Mouse (Mus musculus): ENCODE results near the gene Nat9. TPM values are rescaled to one million over a fixed set of nuclear protein-coding genes. Genes with fewer than 3 reads are reported as not detected.
A peak's percentile ranks its signal among the peaks of the same experiment; 100 is the strongest.

Nat9 gene
- polyA plus RNA-seq, 2 experiments = 7.7 to 8.2 TPM

- Histone ChIP-seq H3K27me3 (ENCODE audit: control insufficient read depth, insufficient read depth, low read length) (no peaks in the 10 kb centered on the region), H3K36me3 (replicated peaks; ENCODE audit: control insufficient read depth, insufficient read depth, low read depth) (no peaks in the 10 kb centered on the region), H3K9ac (replicated peaks) (no peak overlapping the region), H3K4me3 (ENCODE audit: insufficient read depth in 1 of 2, low read depth in 2 of 2, low read length in 2 of 2) (no peak overlapping the region), H3K27ac (no peak overlapping the region), H3K9me3 (ENCODE audit: control insufficient read depth, low read length) (no peaks in the 10 kb centered on the region), H3K4me2 (ENCODE audit: low read depth) (no peak overlapping the region), H3K4me1 (replicated peaks; ENCODE audit: control insufficient read depth in 2 of 2, insufficient read depth in 2 of 2, low read length in 1 of 2) (no peaks in the 10 kb centered on the region)
- TF ChIP-seq EP300 (IDR thresholded peaks at IDR 0.05; ENCODE audit: low read depth) (no peak), CTCF (IDR thresholded peaks at IDR 0.05; ENCODE audit: low read depth) (no peak)
- 84% methylated on average over 9 of the region's 9 CpGs for WGBS (ENCODE audit: insufficient replicate concordance)
- no peak for ATAC-seq (ENCODE audit: insufficient read depth)
- no peak for DNase-seq (ENCODE audit: low read depth in 3 of 3, low spot score in 3 of 3)
These were observed 15.1 kb upstream of the Nat9 start for GRCm38 (mm10) chr11:115202756-115203155.

GRCm38 (mm10) chr11:115202316-115202715 is 14.7 kb upstream of the Nat9 start:
- no peak overlapping the region for H3K27ac ChIP-seq
- ATAC-seq (ENCODE audit: insufficient read depth) (peak; percentile 57; the same call in 1 of the 2 replicates), DNase-seq (ENCODE audit: low read depth in 3 of 3, low spot score in 3 of 3) (no peak)
- no peaks in the 10 kb centered on the region for H3K36me3 ChIP-seq (replicated peaks; ENCODE audit: control insufficient read depth, insufficient read depth, low read depth)
- 19% methylated on average over 12 of the region's 12 CpGs for WGBS (ENCODE audit: insufficient replicate concordance)
- H3K4me1 ChIP-seq (replicated peaks; ENCODE audit: control insufficient read depth in 2 of 2, insufficient read depth in 2 of 2, low read length in 1 of 2) = no peaks in the 10 kb centered on the region
- H3K9ac ChIP-seq (replicated peaks) = no peak overlapping the region
- H3K4me3 ChIP-seq (ENCODE audit: insufficient read depth in 1 of 2, low read depth in 2 of 2, low read length in 2 of 2) = no peak overlapping the region
- TF ChIP-seq CTCF (IDR thresholded peaks at IDR 0.05; ENCODE audit: low read depth) (peak; percentile 93), EP300 (IDR thresholded peaks at IDR 0.05; ENCODE audit: low read depth) (no peak)
- no peaks in the 10 kb centered on the region for H3K27me3 ChIP-seq (ENCODE audit: control insufficient read depth, insufficient read depth, low read length)
- no peak overlapping the region for H3K4me2 ChIP-seq (ENCODE audit: low read depth)
- H3K9me3 ChIP-seq (ENCODE audit: control insufficient read depth, low read length) = no peaks in the 10 kb centered on the region

GRCm38 (mm10) chr11:115200520-115200919 is 12.9 kb upstream of the Nat9 start:
- WGBS (ENCODE audit: insufficient replicate concordance) = 69% methylated on average over 4 of the region's 4 CpGs
- ATAC-seq (ENCODE audit: insufficient read depth) (no peak), DNase-seq (ENCODE audit: low read depth in 3 of 3, low spot score in 3 of 3) (no peak)
- Histone ChIP-seq H3K9me3 (ENCODE audit: control insufficient read depth, low read length) (no peaks in the 10 kb centered on the region), H3K27me3 (ENCODE audit: control insufficient read depth, insufficient read depth, low read length) (no peaks in the 10 kb centered on the region), H3K4me3 (ENCODE audit: insufficient read depth in 1 of 2, low read depth in 2 of 2, low read length in 2 of 2) (no peak overlapping the region), H3K36me3 (replicated peaks; ENCODE audit: control insufficient read depth, insufficient read depth, low read depth) (no peaks in the 10 kb centered on the region), H3K4me1 (replicated peaks; ENCODE audit: control insufficient read depth in 2 of 2, insufficient read depth in 2 of 2, low read length in 1 of 2) (peaks cover 5 to 10% of the 10 kb centered on the region in 2 experiments), H3K4me2 (ENCODE audit: low read depth) (no peak overlapping the region), H3K27ac (no peak overlapping the region), H3K9ac (replicated peaks) (no peak overlapping the region)
- no peak for TF ChIP-seq CTCF (IDR thresholded peaks at IDR 0.05; ENCODE audit: low read depth)
- no peak for TF ChIP-seq EP300 (IDR thresholded peaks at IDR 0.05; ENCODE audit: low read depth)

GRCm38 (mm10) chr11:115198932-115199384 is 11.3 kb upstream of the Nat9 start:
- Histone ChIP-seq H3K4me1 (replicated peaks; ENCODE audit: control insufficient read depth in 2 of 2, insufficient read depth in 2 of 2, low read length in 1 of 2) (peaks cover 14 to 23% of the 10 kb centered on the region in 2 experiments), H3K4me2 (ENCODE audit: low read depth) (no peak overlapping the region), H3K9me3 (ENCODE audit: control insufficient read depth, low read length) (no peaks in the 10 kb centered on the region), H3K27me3 (ENCODE audit: control insufficient read depth, insufficient read depth, low read length) (no peaks in the 10 kb centered on the region), H3K27ac (no peak overlapping the region), H3K9ac (replicated peaks) (no peak overlapping the region), H3K36me3 (replicated peaks; ENCODE audit: control insufficient read depth, insufficient read depth, low read depth) (no peaks in the 10 kb centered on the region), H3K4me3 (ENCODE audit: insufficient read depth in 1 of 2, low read depth in 2 of 2, low read length in 2 of 2) (no peak overlapping the region)
- TF ChIP-seq CTCF (IDR thresholded peaks at IDR 0.05; ENCODE audit: low read depth) = no peak
- no peak for TF ChIP-seq EP300 (IDR thresholded peaks at IDR 0.05; ENCODE audit: low read depth)
- ATAC-seq (ENCODE audit: insufficient read depth) = no peak
- WGBS (ENCODE audit: insufficient replicate concordance) = 79% methylated on average over 12 of the region's 12 CpGs
- no peak for DNase-seq (ENCODE audit: low read depth in 3 of 3, low spot score in 3 of 3)

- Histone ChIP-seq H3K27me3 (ENCODE audit: control insufficient read depth, insufficient read depth, low read length) (no peaks in the 10 kb centered on the region), H3K4me3 (ENCODE audit: insufficient read depth in 1 of 2, low read depth in 2 of 2, low read length in 2 of 2) (no peak overlapping the region), H3K9me3 (ENCODE audit: control insufficient read depth, low read length) (no peaks in the 10 kb centered on the region), H3K27ac (no peak overlapping the region), H3K4me1 (replicated peaks; ENCODE audit: control insufficient read depth in 2 of 2, insufficient read depth in 2 of 2, low read length in 1 of 2) (peaks cover 14 to 24% of the 10 kb centered on the region in 2 experiments), H3K4me2 (ENCODE audit: low read depth) (no peak overlapping the region), H3K36me3 (replicated peaks; ENCODE audit: control insufficient read depth, insufficient read depth, low read depth) (no peaks in the 10 kb centered on the region), H3K9ac (replicated peaks) (no peak overlapping the region)
- TF ChIP-seq CTCF (IDR thresholded peaks at IDR 0.05; ENCODE audit: low read depth) (no peak), EP300 (IDR thresholded peaks at IDR 0.05; ENCODE audit: low read depth) (no peak)
- ATAC-seq (ENCODE audit: insufficient read depth) (no peak), DNase-seq (ENCODE audit: low read depth in 3 of 3, low spot score in 3 of 3) (no peak)
- 67% methylated on average over 8 of the region's 8 CpGs for WGBS (ENCODE audit: insufficient replicate concordance)
These were observed 9.9 kb upstream of the Nat9 start for GRCm38 (mm10) chr11:115197558-115197957.

All from liver, embryonic 14.5 days (tissue).